Comparison of ENCODE assay signal across 7 mouse cellular contexts in genomic region chr7:126799468-126800268, GRCm38 (mm10). TPM values are rescaled to one million over a fixed set of nuclear protein-coding genes. Genes with fewer than 3 reads are reported as not detected.
A peak's percentile ranks its signal among the peaks of the same experiment; 100 is the strongest.
DNase-seq lines count a peak whose midpoint lies in the region; ATAC-seq and TF ChIP-seq lines count a peak whose summit lies in the region.

No protein-coding gene starts in this region.

- peak overlapping the region; percentile 98 for H3K27ac ChIP-seq in lung, postnatal 0 days (ENCODE audit: low read length)
- H3K27ac ChIP-seq in embryonic facial prominence, embryonic 10.5 days (replicated peaks) = peak overlapping the region; percentile 97
- H3K27ac ChIP-seq in neural tube, embryonic 15.5 days (replicated peaks) = peak overlapping the region; percentile 95

- peak overlapping the region; percentile 77 for H3K4me2 ChIP-seq in lung, postnatal 0 days (replicated peaks; ENCODE audit: low read depth, low read length)
- H3K4me2 ChIP-seq in neural tube, embryonic 15.5 days = peak overlapping the region; percentile 89

- peaks cover 10% of the 10 kb centered on the region; the same call in 1 of the 2 replicates for H3K4me1 ChIP-seq in lung, postnatal 0 days (ENCODE audit: insufficient read depth, low read depth, low read length)
- H3K4me1 ChIP-seq in embryonic facial prominence, embryonic 10.5 days = peaks cover 43% of the 10 kb centered on the region
- peaks cover 42% of the 10 kb centered on the region for H3K4me1 ChIP-seq in neural tube, embryonic 15.5 days

- WGBS in lung, postnatal 0 days = 1% methylated on average over 38 of the region's 38 CpGs
- under 1% methylated on average over 38 of the region's 38 CpGs for WGBS in embryonic facial prominence, embryonic 10.5 days
- 1% methylated on average over 37 of the region's 38 CpGs for WGBS in neural tube, embryonic 15.5 days

- H3K27me3 ChIP-seq in lung, postnatal 0 days (replicated peaks; ENCODE audit: insufficient read depth, low read length) = no peaks in the 10 kb centered on the region
- H3K27me3 ChIP-seq in embryonic facial prominence, embryonic 10.5 days (replicated peaks; ENCODE audit: low read depth, poor library complexity, severe bottlenecking) = no peaks in the 10 kb centered on the region
- H3K27me3 ChIP-seq in neural tube, embryonic 15.5 days (replicated peaks) = no peaks in the 10 kb centered on the region

- no peak for TF ChIP-seq EP300 in lung, postnatal 0 days (IDR thresholded peaks at IDR 0.05)

- H3K4me3 ChIP-seq in lung, postnatal 0 days (ENCODE audit: low read depth, low read length) = peak overlapping the region; percentile 76
- peak overlapping the region; percentile 93 for H3K4me3 ChIP-seq in embryonic facial prominence, embryonic 10.5 days
- peak overlapping the region; percentile 85 for H3K4me3 ChIP-seq in neural tube, embryonic 15.5 days (replicated peaks)

- ATAC-seq in lung, postnatal 0 days = peak; percentile 89
- ATAC-seq in granulocyte monocyte progenitor cell, adult 5-6 weeks (replicated peaks; ENCODE audit: poor library complexity, severe bottlenecking) = peak; percentile 57
- ATAC-seq in neural tube, embryonic 15.5 days (ENCODE audit: low FRiP score) = peak; percentile 93

- peaks cover 19% of the 10 kb centered on the region; the same call in 1 of the 2 replicates for H3K36me3 ChIP-seq in lung, postnatal 0 days (ENCODE audit: insufficient read depth, low read length)
- peaks cover 72% of the 10 kb centered on the region for H3K36me3 ChIP-seq in embryonic facial prominence, embryonic 10.5 days (replicated peaks)
- H3K36me3 ChIP-seq in neural tube, embryonic 15.5 days = peaks cover 26% of the 10 kb centered on the region

- no peak for DNase-seq in lung, postnatal 0 days (ENCODE audit: low spot score)
- no peak for DNase-seq in lung, adult 18-20 months
- peak; percentile 31 to 60 for DNase-seq in adrenal gland, postnatal 36 days
- DNase-seq in embryonic facial prominence, embryonic 10.5 days (ENCODE audit: low spot score) = no peak
- peak; percentile 42 for DNase-seq in liver

- H3K9me3 ChIP-seq in lung, postnatal 0 days (ENCODE audit: low read length) = no peaks in the 10 kb centered on the region
- no peaks in the 10 kb centered on the region for H3K9me3 ChIP-seq in embryonic facial prominence, embryonic 10.5 days
- no peaks in the 10 kb centered on the region for H3K9me3 ChIP-seq in neural tube, embryonic 15.5 days (replicated peaks)

- peak overlapping the region; percentile 71 for H3K9ac ChIP-seq in lung, postnatal 0 days (replicated peaks; ENCODE audit: low read depth)
- H3K9ac ChIP-seq in neural tube, embryonic 15.5 days (replicated peaks) = peak overlapping the region; percentile 68

- peak; percentile 41; the same call in 1 of the 2 replicates for TF ChIP-seq CTCF in lung, postnatal 0 days (IDR thresholded peaks at IDR 0.05)

RNA-seq across cellular contexts. Expression of gene Fam57b, which starts 2.2 kb away (rescaled TPM):
- 0.13 and 0.19 TPM in 2 replicates for polyA plus RNA-seq in lung, postnatal 0 days (2015; fragmentation: Nextera tagmentation; extraction: Ambion mirVana)
- 10 to 100 TPM; 15.3 to 21.2 TPM for total RNA-seq in adrenal gland, postnatal 36 days (2021)
- 0.80 and 1.2 TPM in 2 replicates for polyA plus RNA-seq in embryonic facial prominence, embryonic 10.5 days (2016; fragmentation: Nextera tagmentation; extraction: Ambion mirVana)
- total RNA-seq in granulocyte monocyte progenitor cell, adult 5-6 weeks (2014; fragmentation: Nextera tagmentation) = not detected in 2 replicates
- not detected in 2 replicates for total RNA-seq in granulocyte monocyte progenitor cell, adult 5-6 weeks (2017)
- polyA plus RNA-seq in neural tube, embryonic 15.5 days (2015; fragmentation: Nextera tagmentation; extraction: Ambion mirVana) = 48.2 and 54.4 TPM in 2 replicates

RNA-seq across cellular contexts. Expression of gene Ppp4c, which starts 7.4 kb away (rescaled TPM):
- polyA plus RNA-seq in lung, postnatal 0 days (2015; fragmentation: Nextera tagmentation; extraction: Ambion mirVana) = 150 and 151 TPM in 2 replicates
- 10 to 100 TPM; 81.0 to 86.5 TPM for total RNA-seq in adrenal gland, postnatal 36 days (2021)
- 390 and 408 TPM in 2 replicates for polyA plus RNA-seq in embryonic facial prominence, embryonic 10.5 days (2016; fragmentation: Nextera tagmentation; extraction: Ambion mirVana)
- 160 and 219 TPM in 2 replicates for total RNA-seq in granulocyte monocyte progenitor cell, adult 5-6 weeks (2014; fragmentation: Nextera tagmentation)
- total RNA-seq in granulocyte monocyte progenitor cell, adult 5-6 weeks (2017) = 131 and 137 TPM in 2 replicates
- 154 and 188 TPM in 2 replicates for polyA plus RNA-seq in neural tube, embryonic 15.5 days (2015; fragmentation: Nextera tagmentation; extraction: Ambion mirVana)

RNA-seq across cellular contexts. Expression of gene Tbx6, which starts 18.4 kb away (rescaled TPM):
- 0.56 and 0.74 TPM in 2 replicates for polyA plus RNA-seq in lung, postnatal 0 days (2015; fragmentation: Nextera tagmentation; extraction: Ambion mirVana)
- under 1 TPM; 0.46 to 0.70 TPM for total RNA-seq in adrenal gland, postnatal 36 days (2021)
- polyA plus RNA-seq in embryonic facial prominence, embryonic 10.5 days (2016; fragmentation: Nextera tagmentation; extraction: Ambion mirVana) = 0.36 and 0.60 TPM in 2 replicates
- total RNA-seq in granulocyte monocyte progenitor cell, adult 5-6 weeks (2014; fragmentation: Nextera tagmentation) = 0.58 TPM in 1 of 2 replicates, not detected in the other
- not detected in 2 replicates for total RNA-seq in granulocyte monocyte progenitor cell, adult 5-6 weeks (2017)
- 0.34 and 0.35 TPM in 2 replicates for polyA plus RNA-seq in neural tube, embryonic 15.5 days (2015; fragmentation: Nextera tagmentation; extraction: Ambion mirVana)

RNA-seq across cellular contexts. Expression of gene Ypel3, which starts 22.9 kb away (rescaled TPM):
- polyA plus RNA-seq in lung, postnatal 0 days (2015; fragmentation: Nextera tagmentation; extraction: Ambion mirVana) = 325 and 340 TPM in 2 replicates
- 100 to 1,000 TPM in 1 of 2 experiments, 10 to 100 TPM in 1; 88.9 to 157 TPM for total RNA-seq in adrenal gland, postnatal 36 days (2021)
- polyA plus RNA-seq in embryonic facial prominence, embryonic 10.5 days (2016; fragmentation: Nextera tagmentation; extraction: Ambion mirVana) = 51.1 and 64.4 TPM in 2 replicates
- total RNA-seq in granulocyte monocyte progenitor cell, adult 5-6 weeks (2014; fragmentation: Nextera tagmentation) = 29.6 and 42.6 TPM in 2 replicates
- 16.2 and 17.4 TPM in 2 replicates for total RNA-seq in granulocyte monocyte progenitor cell, adult 5-6 weeks (2017)
- 187 and 207 TPM in 2 replicates for polyA plus RNA-seq in neural tube, embryonic 15.5 days (2015; fragmentation: Nextera tagmentation; extraction: Ambion mirVana)

RNA-seq across cellular contexts. Expression of gene 4930451I11Rik, which starts 31.8 kb away (rescaled TPM):
- not detected in 2 replicates for polyA plus RNA-seq in lung, postnatal 0 days (2015; fragmentation: Nextera tagmentation; extraction: Ambion mirVana)
- not detected for total RNA-seq in adrenal gland, postnatal 36 days (2021)
- polyA plus RNA-seq in embryonic facial prominence, embryonic 10.5 days (2016; fragmentation: Nextera tagmentation; extraction: Ambion mirVana) = not detected in 2 replicates
- not detected in 2 replicates for total RNA-seq in granulocyte monocyte progenitor cell, adult 5-6 weeks (2014; fragmentation: Nextera tagmentation)
- total RNA-seq in granulocyte monocyte progenitor cell, adult 5-6 weeks (2017) = not detected in 2 replicates
- not detected in 2 replicates for polyA plus RNA-seq in neural tube, embryonic 15.5 days (2015; fragmentation: Nextera tagmentation; extraction: Ambion mirVana)

Comparison
In these comparisons a context has a peak if more than half of its experiments do, and no peak if none do; other contexts are left out.
1. DNase-seq: peak in adrenal gland, postnatal 36 days (2 of 2) and liver (single experiment); none in lung, postnatal 0 days (single experiment), lung, adult 18-20 months (0 of 2) and embryonic facial prominence, embryonic 10.5 days (single experiment).
2. RNA of gene Fam57b, which starts 2.2 kb away (polyA plus RNA-seq): 48.2 to 54.4 TPM in neural tube, embryonic 15.5 days; 0.80 to 1.2 TPM in embryonic facial prominence, embryonic 10.5 days and 0.13 to 0.19 TPM in lung, postnatal 0 days; every median in the first group is over 10 times any median in the second.
3. Peak in every context shown above with its lines, with median percentiles within 50 percentile points of each other: ATAC-seq, H3K27ac ChIP-seq and H3K4me3 ChIP-seq.